Mouse (Mus musculus) myocyte (in vitro differentiated cells): ENCODE data around the gene Cyp17a1.

Experiments
- CEBPB ChIP-seq: IDR thresholded peaks from 2 replicates; pipeline ENCODE4 v1.6.1; 2011; ENCODE audit warnings: mild to moderate bottlenecking, moderate library complexity; ENCODE audit not compliant: poor library complexity, insufficient read depth, severe bottlenecking
- MAX ChIP-seq: IDR thresholded peaks from one replicate; pipeline ENCODE4 v1.6.1; 2011; ENCODE audit warnings: low read depth, mild to moderate bottlenecking, control low read depth
- MYOG ChIP-seq, 3 experiments: IDR thresholded peaks; one replicate each; pipeline ENCODE4 v1.6.1; 2011; ENCODE audit warnings: control low read depth in 2 of 3, low read depth in 2 of 3, mild to moderate bottlenecking in 2 of 3; ENCODE audit not compliant: insufficient read length in 2 of 3, control insufficient read depth in 1 of 3, insufficient read depth in 1 of 3
- POLR2A ChIP-seq: IDR thresholded peaks from one replicate; pipeline ENCODE4 v1.6.1; 2011; ENCODE audit warnings: low read depth, mild to moderate bottlenecking, control low read depth, moderate library complexity; ENCODE audit not compliant: insufficient read length
- POLR2AphosphoS2 ChIP-seq: IDR thresholded peaks from one replicate; pipeline ENCODE4 v1.6.1; 2011; ENCODE audit warnings: low read depth, control low read depth; ENCODE audit not compliant: insufficient read length
- REST ChIP-seq: IDR thresholded peaks from one replicate; pipeline ENCODE4 v1.6.1; 2011; ENCODE audit warnings: mild to moderate bottlenecking, control low read depth, moderate library complexity; ENCODE audit not compliant: insufficient read depth, insufficient read length
- TCF12 ChIP-seq: IDR thresholded peaks from one replicate; pipeline ENCODE4 v1.6.1; 2011; ENCODE audit warnings: mild to moderate bottlenecking, control low read depth; ENCODE audit not compliant: poor library complexity, insufficient read depth, severe bottlenecking
- USF1 ChIP-seq: IDR thresholded peaks from one replicate; pipeline ENCODE4 v1.6.1; 2011; ENCODE audit warnings: low read depth, mild to moderate bottlenecking, control low read depth, moderate library complexity

GRCm38 (mm10) chr19:46696482-46696881 is 23.5 kb upstream of the Cyp17a1 start:
- no peak for TF ChIP-seq MYOG (IDR thresholded peaks at IDR 0.05; ENCODE audit: control insufficient read depth in 1 of 3, insufficient read depth in 1 of 3, insufficient read length in 2 of 3, low read depth in 2 of 3)
- TF ChIP-seq POLR2A = no peak
- no peak for TF ChIP-seq MAX
- TF ChIP-seq CEBPB = no peak
- TF ChIP-seq USF1 = no peak
- no peak for TF ChIP-seq REST
- no peak for TF ChIP-seq POLR2AphosphoS2
- TF ChIP-seq TCF12 = no peak
